Mouse (Mus musculus) stomach, postnatal 0 days (tissue): ENCODE measurements around the gene Gm45711. TPM values are rescaled to one million over a fixed set of nuclear protein-coding genes. Genes with fewer than 3 reads are reported as not detected.
"Not testable (repeated sequence)": the region's sequence is repeated elsewhere in the genome, so short reads cannot be mapped to it uniquely, and the experiment has no call there.

Experiments
- ATAC-seq: fragments of 200-750 bp; cut with Nextera tagmentation; 2 replicates; pipeline ENCODE4 v1.8.0; 2017; ENCODE audit not compliant: low FRiP score, low TSS enrichment
- DNase-seq: peaks from one replicate; pipeline ENCODE4 v3.0.0-alpha.2; 2016; ENCODE audit warnings: low spot score
- H3K27ac ChIP-seq: fragments of 300-500 bp; sonication (generic); replicated peaks from 2 replicates; pipeline ENCODE4 v1.5.1; 2014; ENCODE audit warnings: mild to moderate bottlenecking, control low read depth
- H3K27me3 ChIP-seq: fragments of 300-500 bp; sonication (generic); 2 replicates; pipeline ENCODE4 v1.6.1; 2014; ENCODE audit warnings: low read length; ENCODE audit not compliant: control insufficient read depth, insufficient read depth
- H3K36me3 ChIP-seq: fragments of 300-500 bp; sonication (generic); 2 replicates; pipeline ENCODE4 v1.6.1; 2014; ENCODE audit warnings: low read length, mixed read lengths; ENCODE audit not compliant: control insufficient read depth, insufficient read depth
- H3K4me1 ChIP-seq: fragments of 300-500 bp; sonication (generic); replicated peaks from 2 replicates; pipeline ENCODE4 v1.6.1; 2014; ENCODE audit warnings: antibody characterized with exemption; ENCODE audit not compliant: control insufficient read depth, insufficient read depth
- H3K4me2 ChIP-seq: fragments of 300-500 bp; sonication (generic); replicated peaks from 2 replicates; pipeline ENCODE4 v1.6.1; 2014; ENCODE audit warnings: low read depth, mild to moderate bottlenecking, control low read depth, moderate library complexity
- H3K4me3 ChIP-seq: fragments of 300-500 bp; sonication (generic); 2 replicates; pipeline ENCODE4 v1.5.1; 2014; ENCODE audit warnings: low read depth, low read length, control low read depth
- H3K9ac ChIP-seq: fragments of 300-500 bp; sonication (generic); 2 replicates; pipeline ENCODE4 v1.6.1; 2014; ENCODE audit warnings: mild to moderate bottlenecking, low read length, control low read depth, mixed read lengths
- H3K9me3 ChIP-seq: fragments of 300-500 bp; sonication (generic); 2 replicates; pipeline ENCODE4 v1.6.1; 2016; ENCODE audit warnings: low read length; ENCODE audit not compliant: control insufficient read depth
- CTCF ChIP-seq: IDR thresholded peaks from 2 replicates; pipeline ENCODE4 v1.5.1; 2016; ENCODE audit warnings: antibody characterized with exemption, low read depth, mild to moderate bottlenecking, moderate library complexity
- EP300 ChIP-seq: optimal IDR thresholded peaks from 2 replicates; pipeline ENCODE3; 2016; ENCODE audit warnings: antibody characterized with exemption
- whole genome bisulfite sequencing: fragments of 180-500 bp; shearing (Covaris S2); extraction: QIAGEN DNeasy Blood & Tissue Kit; methylation state at CpG from one replicate; pipeline ENCODE4 v1.1.7; 2014; 5-methylcytosine and 5-hydroxymethylcytosine counted together
- polyA plus RNA-seq: library from polyadenylated mRNA; unstranded; fragments of >200 nt; fragmentation: Nextera tagmentation; extraction: Ambion mirVana; gene quantifications from 2 replicates; pipeline ENCODE4 v1.2.1, GENCODE M21; 2015

The Gm45711 gene
- polyA plus RNA-seq, 1 experiment from 2014 or later, result not detected

GRCm38 (mm10) chr8:104333786-104334185 lies 23.9 kb upstream of the Gm45711 start:
- TF ChIP-seq EP300 (no peak), CTCF (no peak)
- no peaks in the 10 kb centered on the region for H3K36me3 ChIP-seq
- H3K27me3 ChIP-seq, result no peaks in the 10 kb centered on the region
- no peak overlapping the region; the same call in 1 of the 2 replicates for H3K27ac ChIP-seq
- DNase-seq, result peak; percentile 6
- H3K9me3 ChIP-seq, result no peaks in the 10 kb centered on the region
- no peak overlapping the region for H3K4me3 ChIP-seq
- 52% methylated on average over 5 of the region's 5 CpGs for WGBS
- H3K4me1 ChIP-seq, result no peaks in the 10 kb centered on the region
- H3K4me2 ChIP-seq, result no peak overlapping the region
- ATAC-seq, result no peak
- H3K9ac ChIP-seq, result no peak overlapping the region

GRCm38 (mm10) chr8:104332665-104333631 lies 23.1 kb upstream of the Gm45711 start:
- no peak for ATAC-seq
- peak; percentile 5 for DNase-seq
- Histone ChIP-seq H3K27ac (no peak overlapping the region), H3K4me1 (no peaks in the 10 kb centered on the region), H3K36me3 (no peaks in the 10 kb centered on the region), H3K9me3 (no peaks in the 10 kb centered on the region), H3K27me3 (no peaks in the 10 kb centered on the region), H3K4me2 (no peak overlapping the region), H3K4me3 (no peak overlapping the region), H3K9ac (no peak overlapping the region)
- 64% methylated on average over 5 of the region's 5 CpGs for WGBS
- TF ChIP-seq EP300 (no peak), CTCF (no peak)

GRCm38 (mm10) chr8:104321930-104322329 lies 12.0 kb upstream of the Gm45711 start, which contains the start of gene Cmtm2b:
Gene Cmtm2b, plus strand, starts transcription at chr8:104322230.
- not testable (repeated sequence) for H3K27ac ChIP-seq, H3K4me3 ChIP-seq, H3K4me1 ChIP-seq, H3K27me3 ChIP-seq, H3K9me3 ChIP-seq, ATAC-seq, DNase-seq, H3K36me3 ChIP-seq, H3K4me2 ChIP-seq, H3K9ac ChIP-seq
- WGBS, result 89% methylated on average over 12 of the region's 12 CpGs

GRCm38 (mm10) chr8:104321267-104321666 lies 11.4 kb upstream of the Gm45711 start, which contains the start of gene Gm11020:
Gene Gm11020, plus strand, starts transcription at chr8:104321567.
- H3K4me3 ChIP-seq, H3K27ac ChIP-seq, H3K9me3 ChIP-seq, H3K4me1 ChIP-seq, ATAC-seq, H3K36me3 ChIP-seq, H3K9ac ChIP-seq, H3K27me3 ChIP-seq, H3K4me2 ChIP-seq, DNase-seq: not testable (repeated sequence)
- WGBS, result 75% methylated on average over 8 of the region's 11 CpGs

DNA sequence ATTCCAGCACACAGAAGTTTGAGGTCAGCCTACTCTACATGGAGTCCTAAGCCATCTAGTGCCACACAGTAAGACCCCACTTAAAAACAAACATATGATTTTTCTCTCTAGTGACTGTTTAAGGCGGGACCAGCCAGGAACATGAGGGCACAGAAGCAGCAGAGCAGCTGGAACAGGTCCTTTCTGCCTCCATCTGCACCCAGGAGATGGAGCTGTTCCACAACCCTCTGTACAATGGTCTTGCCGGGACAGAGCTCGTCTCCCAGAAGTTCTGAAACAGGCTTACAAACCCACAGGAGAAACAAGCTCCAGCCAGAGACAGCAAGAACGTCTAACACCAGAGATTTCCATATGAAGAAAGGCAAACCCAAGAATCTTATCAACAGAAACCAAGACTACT lies 3.4 kb upstream of the Gm45711 start:
- Histone ChIP-seq H3K4me2 (no peak overlapping the region), H3K9me3 (no peaks in the 10 kb centered on the region), H3K9ac (no peak overlapping the region), H3K27ac (no peak overlapping the region), H3K36me3 (no peaks in the 10 kb centered on the region), H3K4me1 (no peaks in the 10 kb centered on the region), H3K27me3 (no peaks in the 10 kb centered on the region), H3K4me3 (no peak overlapping the region)
- 47% methylated on average over 4 of the region's 4 CpGs for WGBS
- DNase-seq, result no peak
- ATAC-seq, result no peak
- TF ChIP-seq CTCF (peak; percentile 69), EP300 (no peak)

GRCm38 (mm10) chr8:104312023-104312422 lies 2.1 kb upstream of the Gm45711 start:
- H3K9me3 ChIP-seq, H3K4me3 ChIP-seq, H3K36me3 ChIP-seq, H3K27me3 ChIP-seq, DNase-seq, H3K4me1 ChIP-seq, H3K9ac ChIP-seq, H3K27ac ChIP-seq, H3K4me2 ChIP-seq, ATAC-seq: not testable (repeated sequence)
- WGBS, result 71% methylated on average over 3 of the region's 3 CpGs

- WGBS, result 39% methylated on average over 6 of the region's 6 CpGs
- H3K36me3 ChIP-seq, H3K9me3 ChIP-seq, DNase-seq, H3K4me2 ChIP-seq, H3K4me1 ChIP-seq, H3K27ac ChIP-seq, H3K4me3 ChIP-seq, H3K27me3 ChIP-seq, H3K9ac ChIP-seq: not testable (repeated sequence)
- peak; percentile 45; the same call in 1 of the 2 replicates for ATAC-seq
Observed at GRCm38 (mm10) chr8:104308341-104308740, 1.5 kb downstream of the Gm45711 start.
